Mouse (Mus musculus) embryonic facial prominence, embryonic 10.5 days (tissue): ENCODE measurements around the gene Vmn1r45. TPM values are rescaled to one million over a fixed set of nuclear protein-coding genes. Genes with fewer than 3 reads are reported as not detected.
"Not testable (repeated sequence)": the region's sequence is repeated elsewhere in the genome, so short reads cannot be mapped to it uniquely, and the experiment has no call there.

Source experiments
- DNase-seq: peaks from one replicate; pipeline ENCODE4 v3.0.0-alpha.2; 2017; ENCODE audit warnings: low spot score
- H3K27ac ChIP-seq: fragments of 300-500 bp; sonication (generic); replicated peaks from 2 replicates; pipeline ENCODE4 v1.5.1; 2016; ENCODE audit warnings: mild to moderate bottlenecking
- H3K27me3 ChIP-seq: fragments of 300-500 bp; sonication (generic); replicated peaks from 2 replicates; pipeline ENCODE4 v1.6.1; 2016; ENCODE audit warnings: low read depth, mild to moderate bottlenecking; ENCODE audit not compliant: poor library complexity, severe bottlenecking
- H3K36me3 ChIP-seq: fragments of 300-500 bp; sonication (generic); replicated peaks from 2 replicates; pipeline ENCODE4 v1.6.1; 2016; ENCODE audit warnings: mild to moderate bottlenecking, moderate library complexity
- H3K4me1 ChIP-seq: fragments of 300-500 bp; sonication (generic); 2 replicates; pipeline ENCODE4 v1.6.1; 2016
- H3K4me3 ChIP-seq: fragments of 300-500 bp; sonication (generic); 2 replicates; pipeline ENCODE4 v1.5.1; 2016; ENCODE audit warnings: mild to moderate bottlenecking, moderate library complexity
- H3K9me3 ChIP-seq: fragments of 300-500 bp; sonication (generic); 2 replicates; pipeline ENCODE4 v1.6.1; 2016; ENCODE audit warnings: mild to moderate bottlenecking
- WGBS: fragments of 180-500 bp; shearing (Covaris S2); methylation state at CpG from one replicate; pipeline ENCODE4 v1.1.7; 2016; 5-methylcytosine and 5-hydroxymethylcytosine counted together
- polyA plus RNA-seq: library from polyadenylated mRNA; unstranded; fragments of >200 nt; fragmentation: Nextera tagmentation; extraction: Ambion mirVana; gene quantifications from 2 replicates; pipeline ENCODE4 v1.2.1, GENCODE M21; 2016

Vmn1r45 gene
- not detected in 2 replicates for polyA plus RNA-seq

- not testable (repeated sequence) for H3K36me3 ChIP-seq, DNase-seq, H3K27ac ChIP-seq, H3K27me3 ChIP-seq, H3K4me1 ChIP-seq, H3K4me3 ChIP-seq
- peaks cover 19% of the 10 kb centered on the region for H3K9me3 ChIP-seq
- 90% methylated on average over 2 of the region's 2 CpGs for WGBS
Measured at GRCm38 (mm10) chr6:89940498-89940897, at the start of gene Vmn1r45. TSS of gene Vmn1r45 (minus strand) at chr6:89940598.

- Histone ChIP-seq H3K36me3 (no peaks in the 10 kb centered on the region), H3K4me1 (no peaks in the 10 kb centered on the region), H3K4me3 (no peak overlapping the region), H3K9me3 (peaks cover 18% of the 10 kb centered on the region; the same call in 1 of the 2 replicates), H3K27me3 (no peaks in the 10 kb centered on the region), H3K27ac (no peak overlapping the region)
- DNase-seq = no peak
- WGBS = 24% methylated on average over 1 of the region's 1 CpGs
Measured at GRCm38 (mm10) chr6:89985989-89986388, 45.6 kb upstream of the Vmn1r45 start.

GRCm38 (mm10) chr6:89969013-89969412 lies 28.6 kb upstream of the Vmn1r45 start, which contains the start of gene Vmn1r46:
TSS of gene Vmn1r46 (plus strand) at chr6:89969313.
- DNase-seq = no peak
- 66% methylated on average over 2 of the region's 2 CpGs for WGBS
- Histone ChIP-seq H3K27me3 (no peaks in the 10 kb centered on the region), H3K9me3 (peaks cover 36% of the 10 kb centered on the region; the same call in 1 of the 2 replicates), H3K36me3 (no peaks in the 10 kb centered on the region), H3K4me1 (no peaks in the 10 kb centered on the region), H3K27ac (no peak within 1 kb of the TSS), H3K4me3 (no peak within 1 kb of the TSS)

GRCm38 (mm10) chr6:89966341-89966740 lies 25.9 kb upstream of the Vmn1r45 start:
- no peak overlapping the region for H3K4me3 ChIP-seq
- peaks cover 29% of the 10 kb centered on the region; the same call in 1 of the 2 replicates for H3K9me3 ChIP-seq
- no peak overlapping the region for H3K27ac ChIP-seq
- DNase-seq = no peak
- H3K36me3 ChIP-seq = no peaks in the 10 kb centered on the region
- no peaks in the 10 kb centered on the region for H3K27me3 ChIP-seq
- H3K4me1 ChIP-seq = no peaks in the 10 kb centered on the region

GRCm38 (mm10) chr6:89953556-89953955 lies 13.2 kb upstream of the Vmn1r45 start:
- H3K4me3 ChIP-seq = no peak overlapping the region
- peaks cover 20% of the 10 kb centered on the region for H3K9me3 ChIP-seq
- no peaks in the 10 kb centered on the region for H3K27me3 ChIP-seq
- 81% methylated on average over 2 of the region's 2 CpGs for WGBS
- no peak for DNase-seq
- H3K27ac ChIP-seq = no peak overlapping the region
- H3K4me1 ChIP-seq = no peaks in the 10 kb centered on the region
- no peaks in the 10 kb centered on the region for H3K36me3 ChIP-seq

- WGBS = 80% methylated on average over 2 of the region's 2 CpGs
- H3K9me3 ChIP-seq = peaks cover 19% of the 10 kb centered on the region
Measured at GRCm38 (mm10) chr6:89940926-89941325, 528 bp upstream of the Vmn1r45 start.

GRCm38 (mm10) chr6:89883812-89884211 lies 56.6 kb downstream of the Vmn1r45 start:
- WGBS = 64% methylated on average over 2 of the region's 2 CpGs
- H3K36me3 ChIP-seq = no peaks in the 10 kb centered on the region

More at GRCm38 (mm10) chr6:89940926-89941325, 528 bp upstream of the Vmn1r45 start:
- H3K27me3 ChIP-seq = no peaks in the 10 kb centered on the region
- H3K27ac ChIP-seq = no peak overlapping the region
- no peak for DNase-seq
- H3K36me3 ChIP-seq = no peaks in the 10 kb centered on the region
- H3K4me3 ChIP-seq = no peak overlapping the region
- no peaks in the 10 kb centered on the region for H3K4me1 ChIP-seq

GRCm38 (mm10) chr6:89883360-89883759 lies 57.0 kb downstream of the Vmn1r45 start, which contains the start of gene Vmn1r44:
TSS of gene Vmn1r44 (plus strand) at chr6:89883660.
- Histone ChIP-seq H3K27ac (no peak within 1 kb of the TSS), H3K4me1 (no peaks in the 10 kb centered on the region), H3K36me3 (no peaks in the 10 kb centered on the region), H3K27me3 (no peaks in the 10 kb centered on the region), H3K9me3 (peaks cover 10% of the 10 kb centered on the region; the same call in 1 of the 2 replicates), H3K4me3 (no peak within 1 kb of the TSS)
- WGBS = 85% methylated on average over 1 of the region's 1 CpGs
- DNase-seq = no peak

More at GRCm38 (mm10) chr6:89883812-89884211, 56.6 kb downstream of the Vmn1r45 start:
- H3K27me3 ChIP-seq = no peaks in the 10 kb centered on the region
- no peaks in the 10 kb centered on the region for H3K4me1 ChIP-seq
- DNase-seq = no peak
- no peak overlapping the region for H3K27ac ChIP-seq
- H3K9me3 ChIP-seq = peaks cover 8% of the 10 kb centered on the region; the same call in 1 of the 2 replicates
- H3K4me3 ChIP-seq = no peak overlapping the region

Other genes starting within 250 kb of the Vmn1r45 start
- gene Vmn1r40, start 233.1 kb downstream of the Vmn1r45 start, polyA plus RNA-seq = not detected in 2 replicates
- gene Vmn1r41, start 199.8 kb downstream of the Vmn1r45 start, polyA plus RNA-seq = not detected in 2 replicates
- gene Vmn1r42, start 64.2 kb downstream of the Vmn1r45 start, polyA plus RNA-seq = not detected in 2 replicates
- not detected in 2 replicates for gene Vmn1r43, start 64.2 kb downstream of the Vmn1r45 start, polyA plus RNA-seq
- not detected in 2 replicates for gene Vmn1r44, start 56.9 kb downstream of the Vmn1r45 start, polyA plus RNA-seq
- not detected in 2 replicates for gene Vmn1r46, start 28.7 kb upstream of the Vmn1r45 start, polyA plus RNA-seq
- gene Vmn1r47, start 75.5 kb upstream of the Vmn1r45 start, polyA plus RNA-seq = not detected in 2 replicates
- not detected in 2 replicates for gene Vmn1r48, start 96.2 kb upstream of the Vmn1r45 start, polyA plus RNA-seq
- gene Vmn1r49, start 137.9 kb upstream of the Vmn1r45 start, polyA plus RNA-seq = not detected in 2 replicates
- gene Vmn1r50, start 160.8 kb upstream of the Vmn1r45 start, polyA plus RNA-seq = not detected in 2 replicates
- gene Vmn1r51, start 182.0 kb upstream of the Vmn1r45 start, polyA plus RNA-seq = not detected in 2 replicates
- not detected in 2 replicates for gene Vmn1r52, start 234.2 kb upstream of the Vmn1r45 start, polyA plus RNA-seq